Mouse (Mus musculus) thymus, postnatal 10 days (tissue): ENCODE data around the gene Txnrd2.

Experiments used
- DNase-seq, 2 experiments: peaks; one replicate each; pipeline ENCODE4 v3.0.0; 2021; ENCODE audit warnings: low spot score in 2 of 2

Txnrd2 gene

GRCm38 (mm10) chr16:18451486-18452181, 25.4 kb downstream of the Txnrd2 start:
- DNase-seq: no peak

DNA sequence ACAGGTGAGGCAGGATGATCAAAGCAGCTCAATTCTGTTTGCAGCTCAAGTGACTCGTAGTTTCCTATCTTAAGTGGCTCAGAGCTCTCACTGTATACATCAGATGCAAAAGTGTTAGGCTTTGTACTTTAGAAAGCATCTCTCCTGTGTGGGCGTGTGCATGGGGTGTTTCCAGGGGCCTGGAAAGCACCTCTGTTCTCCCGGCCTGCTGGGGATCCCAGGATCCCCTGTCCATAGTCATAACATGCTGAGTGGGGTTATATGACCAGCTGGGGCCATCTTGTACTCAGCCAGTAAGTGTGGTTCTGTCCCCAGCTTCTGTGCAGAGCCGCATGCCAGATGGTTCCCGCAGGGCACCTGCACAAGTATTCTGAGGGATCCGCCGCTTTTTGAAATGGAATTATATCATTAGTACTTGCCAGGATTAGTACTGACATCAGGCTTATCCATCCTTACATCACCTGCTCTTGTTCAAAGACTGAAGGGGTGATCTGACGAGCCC, 26.2 kb downstream of the Txnrd2 start:
- DNase-seq: no peak

GRCm38 (mm10) chr16:18453846-18454245, 27.7 kb downstream of the Txnrd2 start:
- no peak for DNase-seq

GRCm38 (mm10) chr16:18455407-18455806, 29.2 kb downstream of the Txnrd2 start:
- DNase-seq: no peak

- DNase-seq: no peak
Measured at GRCm38 (mm10) chr16:18458661-18459060, 32.5 kb downstream of the Txnrd2 start.

GRCm38 (mm10) chr16:18459335-18459954, 33.3 kb downstream of the Txnrd2 start:
- DNase-seq: peak; percentile 58 to 69

GRCm38 (mm10) chr16:18459955-18460370, 33.8 kb downstream of the Txnrd2 start:
- DNase-seq: peak; percentile 82 to 86

DNA sequence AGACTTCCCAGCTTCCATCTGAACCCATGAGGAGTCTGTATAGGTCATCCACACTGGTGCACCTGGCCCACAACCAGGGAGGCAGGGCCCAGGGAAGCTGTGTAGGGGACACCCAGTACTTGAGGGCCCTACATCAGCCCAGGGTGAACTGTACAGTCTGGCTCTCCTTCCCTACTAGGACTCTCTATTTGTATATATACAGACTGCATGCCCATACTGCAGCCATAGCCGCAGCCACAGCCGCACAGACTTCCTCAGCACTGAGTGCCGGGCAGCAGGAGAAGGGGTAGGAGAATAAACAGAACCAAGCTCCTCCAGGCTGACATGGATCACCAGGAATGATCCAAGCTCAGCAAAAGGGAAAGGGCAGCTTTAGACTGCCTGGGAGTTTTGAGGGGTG, 34.6 kb downstream of the Txnrd2 start:
- no peak for DNase-seq

GRCm38 (mm10) chr16:18462031-18462430, 35.8 kb downstream of the Txnrd2 start:
- peak in 1 of 2 experiments; percentile 38 for DNase-seq

DNA sequence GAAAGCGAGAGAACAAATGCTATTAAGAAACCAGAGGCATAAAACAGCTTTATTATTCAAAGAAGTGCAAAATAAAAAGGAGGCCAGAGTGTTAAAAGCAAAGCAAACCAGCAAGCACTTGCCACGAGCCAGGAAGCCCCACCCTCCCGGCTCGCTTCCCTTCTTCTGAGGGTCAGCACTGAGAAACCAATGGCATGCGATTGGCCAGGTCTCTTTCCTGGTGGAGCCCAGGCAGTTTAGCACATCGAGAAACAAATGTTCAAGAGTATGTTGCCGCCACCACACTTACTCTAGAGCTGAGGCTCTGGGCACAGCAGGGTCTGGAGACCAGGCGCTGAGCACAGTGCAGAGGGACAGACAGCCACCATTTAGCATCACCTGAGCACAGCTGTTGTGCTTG, 36.4 kb downstream of the Txnrd2 start:
- peak in 1 of 2 experiments; percentile 46 for DNase-seq

- DNase-seq: no peak
Measured at GRCm38 (mm10) chr16:18464271-18464670, 38.1 kb downstream of the Txnrd2 start.

GRCm38 (mm10) chr16:18470829-18471228, 44.6 kb downstream of the Txnrd2 start:
- DNase-seq: no peak

DNA sequence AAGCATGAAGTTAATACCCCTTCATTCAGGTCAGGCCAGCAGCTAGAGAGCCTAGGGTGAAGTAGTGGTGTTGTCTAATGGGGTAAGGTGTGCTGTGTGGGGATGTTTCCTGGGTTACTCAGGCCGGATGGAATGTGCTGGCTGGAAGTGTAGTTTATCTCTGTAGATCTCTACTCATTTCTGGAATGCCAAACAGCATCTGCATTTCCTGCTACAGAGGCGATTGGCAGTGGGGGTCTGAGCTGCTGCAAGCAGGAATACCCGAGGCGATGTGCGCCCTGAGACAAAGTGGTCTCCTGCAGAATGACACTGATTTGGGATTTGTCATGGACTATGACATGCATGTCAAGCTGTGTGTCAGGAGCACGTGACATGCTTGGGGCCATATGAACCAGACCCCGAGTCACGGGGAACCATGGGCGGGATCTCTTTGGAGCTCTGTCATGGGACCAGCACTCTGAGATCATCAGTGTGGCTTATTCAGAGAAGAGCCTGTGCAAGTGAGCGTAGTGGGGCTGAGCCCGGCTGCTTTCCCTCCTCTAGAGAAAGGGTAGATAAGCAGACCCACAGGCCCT, 45.3 kb downstream of the Txnrd2 start:
- no peak for DNase-seq

GRCm38 (mm10) chr16:18471976-18472375, 45.8 kb downstream of the Txnrd2 start:
- no peak for DNase-seq

- no peak for DNase-seq
Measured at GRCm38 (mm10) chr16:18472416-18472815, 46.2 kb downstream of the Txnrd2 start.

- DNase-seq: no peak
Measured at GRCm38 (mm10) chr16:18472976-18473375, 46.8 kb downstream of the Txnrd2 start.

GRCm38 (mm10) chr16:18474021-18474420, 47.8 kb downstream of the Txnrd2 start:
- DNase-seq: no peak

- DNase-seq: no peak
Measured at GRCm38 (mm10) chr16:18477996-18478395, 51.8 kb downstream of the Txnrd2 start.

DNA sequence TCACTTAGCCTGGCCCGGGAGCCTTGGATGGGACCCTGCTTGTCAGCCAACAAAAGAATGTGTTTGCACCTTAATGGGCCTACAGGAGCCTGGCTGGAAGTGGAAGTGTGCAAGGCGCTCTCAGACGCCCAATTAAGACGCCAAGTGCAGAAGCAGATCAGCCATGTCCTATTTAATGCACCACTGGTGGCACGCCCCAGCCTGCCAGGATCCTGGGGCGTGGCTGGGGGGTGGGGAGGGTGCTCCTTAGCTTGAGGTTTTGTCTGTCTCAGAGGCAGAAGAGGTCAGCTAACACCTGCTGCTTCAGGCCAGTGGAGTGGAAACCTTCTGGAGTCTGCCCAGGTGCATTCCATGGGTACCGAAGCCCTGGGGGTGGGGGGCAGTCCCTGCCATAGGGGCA, 53.5 kb downstream of the Txnrd2 start:
- DNase-seq: no peak

DNA sequence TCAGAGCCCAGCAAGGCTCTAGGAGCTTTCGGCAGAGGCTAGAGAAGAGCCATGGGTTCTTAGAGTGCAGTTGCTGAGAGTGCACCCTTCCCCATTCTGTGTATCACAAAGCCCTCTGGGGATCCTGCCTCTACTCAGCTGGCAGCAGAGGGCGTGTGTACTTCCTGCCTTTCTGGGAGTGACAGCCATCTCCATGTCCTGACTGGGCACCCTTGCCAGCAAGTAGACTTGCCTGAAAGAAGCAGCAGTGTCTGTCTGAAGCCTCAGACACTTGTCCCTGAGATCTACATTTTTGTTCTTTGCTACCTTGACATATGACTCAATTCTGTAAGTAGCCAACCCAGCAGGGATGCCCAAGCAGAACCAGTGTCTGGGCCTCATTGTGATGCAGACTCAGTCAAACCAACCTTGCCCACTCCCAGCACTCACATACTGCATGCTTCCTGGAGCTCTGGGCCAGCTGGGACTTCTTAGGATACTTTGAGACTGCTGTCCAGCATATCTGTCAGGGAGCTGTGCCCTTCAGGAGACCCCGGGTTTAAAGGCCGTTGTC, 54.8 kb downstream of the Txnrd2 start:
- DNase-seq: no peak

DNA sequence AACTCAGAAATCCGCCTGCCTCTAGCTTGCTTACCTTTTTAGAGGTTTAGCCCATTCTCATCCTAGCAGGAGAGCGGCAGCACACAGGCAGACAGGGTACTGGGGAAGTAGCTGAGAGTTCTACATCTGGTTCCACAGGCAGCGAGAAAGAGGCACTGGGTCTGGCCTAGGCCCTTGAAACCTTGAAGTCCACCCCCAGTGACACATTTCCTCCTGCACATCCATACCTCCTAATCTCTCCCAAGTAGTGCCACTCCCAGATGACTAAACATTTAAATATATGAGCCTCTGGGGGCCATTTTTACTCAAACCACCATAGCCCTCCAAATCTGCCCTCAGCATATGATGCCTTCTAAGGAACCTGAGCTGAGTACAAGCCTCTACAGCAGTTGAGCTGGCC, 56.2 kb downstream of the Txnrd2 start:
- no peak for DNase-seq

DNA sequence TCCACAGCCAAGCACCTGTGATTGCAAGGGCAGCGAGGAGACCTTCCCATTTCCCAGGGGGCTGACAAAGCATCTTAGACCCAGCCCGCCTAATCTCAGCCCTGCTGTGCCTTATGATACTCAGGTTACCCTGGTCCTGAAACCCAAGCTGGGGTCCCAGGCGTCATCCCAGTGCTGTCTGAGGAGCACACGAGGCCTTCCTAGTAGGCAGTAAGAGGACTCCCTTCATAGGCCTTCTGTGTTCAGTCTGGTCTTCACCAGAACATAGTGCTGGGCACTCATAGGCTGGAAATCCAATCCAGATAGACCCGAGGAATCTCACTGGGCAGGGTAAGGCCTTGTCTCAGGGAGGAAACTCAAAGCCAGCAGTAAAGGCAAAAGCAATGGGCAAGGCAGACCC, 57.7 kb downstream of the Txnrd2 start:
- DNase-seq: no peak

DNA sequence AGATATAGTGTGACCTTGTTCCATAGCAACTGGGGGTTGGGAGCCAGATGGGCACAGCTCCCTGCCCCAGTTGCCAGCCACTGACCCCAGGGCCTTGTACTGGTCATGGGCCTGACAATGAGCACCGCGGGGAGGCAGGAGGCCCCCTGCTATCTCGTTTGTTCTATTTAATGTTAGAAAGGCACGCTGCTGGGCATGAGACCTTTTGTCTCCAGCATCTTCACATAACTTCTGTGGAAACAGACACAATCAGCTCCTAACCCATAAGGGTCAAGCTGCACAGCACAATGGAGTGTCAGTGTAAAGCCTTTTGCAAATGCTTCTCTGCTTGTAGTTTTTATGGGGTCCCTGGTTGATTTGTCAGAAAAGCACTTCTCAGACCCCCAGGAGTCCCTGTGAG, 58.2 kb downstream of the Txnrd2 start:
- no peak for DNase-seq
